8 mouse cellular contexts compared by ENCODE assay signal in genomic region chr12:105025271-105025946, GRCm38 (mm10). TPM values are rescaled to one million over a fixed set of nuclear protein-coding genes. Genes with fewer than 3 reads are reported as not detected.
DNase-seq lines count a peak whose midpoint lies in the region; ATAC-seq and TF ChIP-seq lines count a peak whose summit lies in the region.

No protein-coding gene starts in this region.

- H3K36me3 ChIP-seq in kidney, embryonic 15.5 days: peaks cover 16% of the 10 kb centered on the region
- peaks cover 34% of the 10 kb centered on the region for H3K36me3 ChIP-seq in liver, embryonic 13.5 days

- no peak overlapping the region for H3K4me2 ChIP-seq in kidney, embryonic 15.5 days
- H3K4me2 ChIP-seq in liver, embryonic 13.5 days: peak overlapping the region; percentile 64

- H3K4me1 ChIP-seq in kidney, embryonic 15.5 days: peaks cover 8% of the 10 kb centered on the region
- peaks cover 83% of the 10 kb centered on the region for H3K4me1 ChIP-seq in liver, embryonic 13.5 days (replicated peaks)

- DNase-seq in B cell, adult 2 months: peak; percentile 83 to 85
- DNase-seq in MEL-GATA-1-ER (ENCODE audit: extremely low read depth, low read depth): peak; percentile 73
- peak; percentile 56 for DNase-seq in cerebellum, adult 9-11 months
- DNase-seq in gastrocnemius, adult 2 months: peak; percentile 73
- DNase-seq in liver, embryonic 13.5 days: peak; percentile 80
- DNase-seq in natural killer cell, adult 2 months (ENCODE audit: low spot score in 2 of 2): peak; percentile 59 to 75
- peak; percentile 81 for DNase-seq in thymus, postnatal 0 days (ENCODE audit: low spot score)

- no peaks in the 10 kb centered on the region for H3K27me3 ChIP-seq in kidney, embryonic 15.5 days
- no peaks in the 10 kb centered on the region for H3K27me3 ChIP-seq in liver, embryonic 13.5 days

- 55% methylated on average over 8 of the region's 8 CpGs for WGBS in kidney, embryonic 15.5 days
- WGBS in liver, embryonic 13.5 days (ENCODE audit: insufficient replicate concordance): 10% methylated on average over 8 of the region's 8 CpGs

- peaks cover 11% of the 10 kb centered on the region; the same call in 1 of the 2 replicates for H3K9me3 ChIP-seq in kidney, embryonic 15.5 days (replicated peaks)
- H3K9me3 ChIP-seq in liver, embryonic 13.5 days (replicated peaks): peaks cover 15% of the 10 kb centered on the region

- no peak overlapping the region for H3K9ac ChIP-seq in kidney, embryonic 15.5 days
- H3K9ac ChIP-seq in liver, embryonic 13.5 days: peak overlapping the region; percentile 72

- H3K27ac ChIP-seq in gastrocnemius, adult 2 months: no peak overlapping the region
- H3K27ac ChIP-seq in kidney, embryonic 15.5 days: no peak overlapping the region
- H3K27ac ChIP-seq in liver, embryonic 13.5 days: peak overlapping the region; percentile 99

- ATAC-seq in kidney, embryonic 15.5 days (replicated peaks; ENCODE audit: low FRiP score): peak; percentile 53
- peak; percentile 81 for ATAC-seq in liver, embryonic 13.5 days (ENCODE audit: low read depth)

- H3K4me3 ChIP-seq in gastrocnemius, adult 2 months: no peak overlapping the region
- H3K4me3 ChIP-seq in kidney, embryonic 15.5 days (replicated peaks): no peak overlapping the region
- peak overlapping the region; percentile 32 for H3K4me3 ChIP-seq in liver, embryonic 13.5 days (replicated peaks)

- peak; percentile 87 for TF ChIP-seq CTCF in gastrocnemius, adult 2 months (IDR thresholded peaks at IDR 0.05)

- intact Hi-C loops in gastrocnemius, adult 2 months (cut with DNase I): loop anchor here (1.0 to 10.0 kb wide), 2 partner anchors 73 to 191 kb away; no protein-coding TSS in a partner anchor

RNA-seq across cellular contexts. Expression of gene Glrx5, which starts 7.1 kb away (rescaled TPM):
- total RNA-seq in gastrocnemius, adult 2 months (2021): 10 to 100 TPM; 57.2 to 72.1 TPM
- 159 and 184 TPM in 2 replicates for polyA plus RNA-seq in kidney, embryonic 15.5 days (2015; fragmentation: Nextera tagmentation; extraction: Ambion mirVana)
- 591 and 653 TPM in 2 replicates for polyA plus RNA-seq in liver, embryonic 13.5 days (2015; fragmentation: Nextera tagmentation; extraction: Ambion mirVana)
- 153 and 160 TPM in 2 replicates for polyA plus RNA-seq in thymus, postnatal 0 days (2015; fragmentation: Nextera tagmentation; extraction: Ambion mirVana)

RNA-seq across cellular contexts. Expression of gene Syne3, which starts 15.8 kb away (rescaled TPM):
- total RNA-seq in gastrocnemius, adult 2 months (2021): 1 to 10 TPM; 4.1 to 4.7 TPM
- polyA plus RNA-seq in kidney, embryonic 15.5 days (2015; fragmentation: Nextera tagmentation; extraction: Ambion mirVana): 0.82 TPM in 2 replicates
- 2.0 TPM in 2 replicates for polyA plus RNA-seq in liver, embryonic 13.5 days (2015; fragmentation: Nextera tagmentation; extraction: Ambion mirVana)
- polyA plus RNA-seq in thymus, postnatal 0 days (2015; fragmentation: Nextera tagmentation; extraction: Ambion mirVana): 6.2 and 7.8 TPM in 2 replicates
